Mouse (Mus musculus) forebrain, embryonic 13.5 days (tissue): Measurements from ENCODE around the gene Bicc1. TPM values are rescaled to one million over a fixed set of nuclear protein-coding genes. Genes with fewer than 3 reads are reported as not detected.
A peak's percentile ranks its signal among the peaks of the same experiment; 100 is the strongest.

Experiments used
- ATAC-seq: fragments of 200-750 bp; cut with Nextera tagmentation; 2 replicates; pipeline ENCODE4 v1.8.0; 2017
- H3K27ac ChIP-seq: fragments of 300-500 bp; sonication (generic); 2 replicates; pipeline ENCODE4 v1.5.1; 2015; ENCODE audit warnings: inconsistent platforms, mild to moderate bottlenecking, moderate library complexity
- H3K27me3 ChIP-seq: fragments of 300-500 bp; sonication (generic); 2 replicates; pipeline ENCODE4 v1.6.1; 2015; ENCODE audit warnings: mild to moderate bottlenecking, inconsistent platforms
- H3K36me3 ChIP-seq: fragments of 300-500 bp; sonication (generic); 2 replicates; pipeline ENCODE4 v1.6.1; 2015; ENCODE audit warnings: mild to moderate bottlenecking, inconsistent platforms; ENCODE audit not compliant: poor library complexity, severe bottlenecking
- H3K4me1 ChIP-seq: fragments of 300-500 bp; sonication (generic); 2 replicates; pipeline ENCODE4 v1.6.1; 2015; ENCODE audit warnings: inconsistent platforms
- H3K4me2 ChIP-seq: fragments of 300-500 bp; sonication (generic); 2 replicates; pipeline ENCODE4 v1.6.1; 2015; ENCODE audit warnings: inconsistent platforms, mild to moderate bottlenecking, moderate library complexity
- H3K4me3 ChIP-seq: fragments of 300-500 bp; sonication (generic); 2 replicates; pipeline ENCODE4 v1.5.1; 2015; ENCODE audit warnings: mild to moderate bottlenecking, inconsistent platforms
- H3K9ac ChIP-seq: fragments of 300-500 bp; sonication (generic); 2 replicates; pipeline ENCODE4 v1.6.1; 2015; ENCODE audit warnings: mild to moderate bottlenecking, inconsistent platforms
- H3K9me3 ChIP-seq: fragments of 300-500 bp; sonication (generic); replicated peaks from 2 replicates; pipeline ENCODE4 v1.6.1; 2016; ENCODE audit warnings: inconsistent platforms
- WGBS: fragments of 180-500 bp; shearing (Covaris S2); methylation state at CpG from one replicate; pipeline ENCODE4 v1.1.7; 2015; 5-methylcytosine and 5-hydroxymethylcytosine counted together
- polyA plus RNA-seq: library from polyadenylated mRNA; unstranded; fragments of >200 nt; fragmentation: Nextera tagmentation; extraction: Ambion mirVana; gene quantifications from 2 replicates; pipeline ENCODE4 v1.2.1, GENCODE M21; 2015

Bicc1 gene
- polyA plus RNA-seq, 1 experiment from 2014 or later, result 2.2 TPM

DNA sequence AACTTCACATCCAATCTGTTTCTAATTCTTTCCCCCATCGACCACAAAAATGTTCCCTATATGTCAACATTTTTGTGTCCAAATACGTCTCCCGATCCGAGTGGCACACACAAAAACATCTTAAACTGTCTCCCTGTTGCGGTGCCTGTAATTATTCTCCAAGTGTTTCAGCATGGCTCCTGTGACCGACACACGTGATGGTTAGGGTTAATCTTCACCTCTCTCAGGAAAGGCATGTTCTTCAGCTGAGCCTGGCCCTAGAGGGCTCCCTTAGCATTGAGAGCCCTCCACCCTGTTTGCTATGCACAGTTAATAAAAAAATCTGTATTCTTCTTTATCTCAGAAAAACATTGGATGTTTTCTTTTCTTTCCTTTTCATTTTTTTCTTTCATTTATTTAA lies 41.7 kb downstream of the Bicc1 start:
- H3K36me3 ChIP-seq, result no peaks in the 10 kb centered on the region
- WGBS, result 91% methylated on average over 7 of the region's 7 CpGs
- H3K27me3 ChIP-seq, result no peaks in the 10 kb centered on the region
- H3K27ac ChIP-seq, result no peak overlapping the region
- no peaks in the 10 kb centered on the region for H3K4me1 ChIP-seq
- no peak overlapping the region for H3K4me2 ChIP-seq
- no peak overlapping the region for H3K9ac ChIP-seq
- 0 out of 2 replicates have a peak, but pooled peaks cover 5% of the 10 kb centered on the region for H3K9me3 ChIP-seq
- H3K4me3 ChIP-seq, result no peak overlapping the region
- no peak for ATAC-seq

- Histone ChIP-seq H3K4me1 (no peaks in the 10 kb centered on the region), H3K9ac (no peak overlapping the region), H3K9me3 (0 out of 2 replicates have a peak, but pooled peaks cover 5% of the 10 kb centered on the region), H3K4me3 (no peak overlapping the region), H3K36me3 (no peaks in the 10 kb centered on the region), H3K27ac (no peak overlapping the region), H3K27me3 (no peaks in the 10 kb centered on the region), H3K4me2 (no peak overlapping the region)
- ATAC-seq, result no peak
- 91% methylated on average over 10 of the region's 10 CpGs for WGBS
Measured at GRCm38 (mm10) chr10:71114260-71114920, 45.1 kb downstream of the Bicc1 start.

DNA sequence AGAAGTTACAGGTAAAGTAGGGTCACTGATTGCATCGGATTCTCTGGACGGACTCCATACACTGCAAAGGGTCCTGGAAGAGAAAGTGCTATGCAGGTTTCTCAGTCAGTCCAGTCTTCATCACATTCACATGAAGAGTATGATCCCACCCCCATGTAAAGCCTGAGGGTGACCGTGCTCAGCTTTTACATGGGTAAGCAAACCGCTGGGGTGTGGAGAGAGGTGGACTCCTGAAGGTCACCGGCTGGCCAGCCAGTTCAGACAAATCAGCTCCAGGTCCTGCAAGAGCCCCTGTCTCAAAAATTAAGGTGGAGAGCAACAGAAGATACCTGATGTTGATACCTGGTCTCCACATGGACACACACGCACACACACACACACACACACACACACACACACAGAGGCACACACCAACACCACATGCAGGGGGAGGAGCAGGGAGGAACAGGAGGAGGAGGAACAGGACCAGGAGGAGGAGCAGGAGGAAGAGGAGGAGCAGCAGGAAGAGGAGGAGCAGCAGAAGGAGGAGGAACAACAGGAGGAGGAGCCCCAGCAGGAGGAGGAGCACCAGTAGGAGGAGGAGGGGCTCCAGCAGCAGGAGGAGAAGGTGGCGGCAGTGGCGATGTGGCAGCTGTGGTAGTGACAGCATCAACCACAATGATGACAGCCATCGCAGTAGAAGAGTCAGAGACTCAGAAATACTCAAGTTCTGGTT lies 52.9 kb downstream of the Bicc1 start:
- no peak for ATAC-seq
- H3K9ac ChIP-seq, result no peak overlapping the region
- H3K4me2 ChIP-seq, result no peak overlapping the region
- H3K4me3 ChIP-seq, result no peak overlapping the region
- H3K36me3 ChIP-seq, result no peaks in the 10 kb centered on the region
- no peaks in the 10 kb centered on the region for H3K9me3 ChIP-seq
- H3K4me1 ChIP-seq, result peaks cover 1% of the 10 kb centered on the region; the same call in 1 of the 2 replicates
- H3K27ac ChIP-seq, result no peak overlapping the region
- no peaks in the 10 kb centered on the region for H3K27me3 ChIP-seq
- WGBS, result 95% methylated on average over 9 of the region's 9 CpGs

GRCm38 (mm10) chr10:71104791-71105190 lies 54.7 kb downstream of the Bicc1 start:
- no peak overlapping the region for H3K4me2 ChIP-seq
- H3K9me3 ChIP-seq, result no peaks in the 10 kb centered on the region
- H3K9ac ChIP-seq, result no peak overlapping the region
- WGBS, result 73% methylated on average over 6 of the region's 6 CpGs
- ATAC-seq, result no peak
- no peaks in the 10 kb centered on the region for H3K36me3 ChIP-seq
- H3K4me1 ChIP-seq, result peaks cover 9% of the 10 kb centered on the region
- no peak overlapping the region for H3K4me3 ChIP-seq
- no peak overlapping the region for H3K27ac ChIP-seq
- no peaks in the 10 kb centered on the region for H3K27me3 ChIP-seq

DNA sequence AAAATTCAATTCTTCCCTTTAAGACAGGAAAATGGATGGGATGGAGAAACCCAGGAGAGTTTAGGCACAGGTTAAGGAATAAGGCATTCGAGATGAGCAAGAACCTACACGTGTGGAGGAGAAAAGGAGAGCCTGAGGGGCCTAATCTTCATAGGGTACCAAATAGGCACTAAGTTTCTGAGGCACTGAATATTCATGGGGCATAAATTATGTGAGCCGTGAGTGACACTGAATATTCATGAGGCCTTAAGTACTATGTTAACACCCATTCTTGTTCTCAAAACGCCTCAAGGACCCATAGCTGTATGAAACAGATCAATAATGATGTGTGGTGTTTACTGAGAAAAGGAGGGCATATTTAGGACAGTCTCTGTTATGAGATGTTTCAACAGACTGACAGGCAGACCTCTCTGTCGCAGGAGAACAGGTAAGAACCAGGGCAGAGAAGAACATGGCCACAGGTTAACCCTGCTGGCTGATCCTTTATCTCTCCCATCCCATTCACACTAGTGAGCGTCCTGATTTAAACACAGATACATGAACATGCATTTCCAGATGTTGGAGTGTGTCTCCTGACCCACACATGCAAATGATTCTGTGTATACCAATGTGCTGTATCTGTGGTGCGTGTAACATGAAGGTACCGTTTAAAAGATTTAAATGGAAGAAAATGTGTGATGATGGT lies 58.5 kb downstream of the Bicc1 start:
- Histone ChIP-seq H3K27ac (no peak overlapping the region), H3K9ac (no peak overlapping the region), H3K36me3 (no peaks in the 10 kb centered on the region), H3K9me3 (no peaks in the 10 kb centered on the region), H3K4me3 (no peak overlapping the region), H3K4me1 (peaks cover 9% of the 10 kb centered on the region), H3K27me3 (no peaks in the 10 kb centered on the region), H3K4me2 (no peak overlapping the region)
- 45% methylated on average over 8 of the region's 8 CpGs for WGBS
- ATAC-seq, result peak; percentile 96

DNA sequence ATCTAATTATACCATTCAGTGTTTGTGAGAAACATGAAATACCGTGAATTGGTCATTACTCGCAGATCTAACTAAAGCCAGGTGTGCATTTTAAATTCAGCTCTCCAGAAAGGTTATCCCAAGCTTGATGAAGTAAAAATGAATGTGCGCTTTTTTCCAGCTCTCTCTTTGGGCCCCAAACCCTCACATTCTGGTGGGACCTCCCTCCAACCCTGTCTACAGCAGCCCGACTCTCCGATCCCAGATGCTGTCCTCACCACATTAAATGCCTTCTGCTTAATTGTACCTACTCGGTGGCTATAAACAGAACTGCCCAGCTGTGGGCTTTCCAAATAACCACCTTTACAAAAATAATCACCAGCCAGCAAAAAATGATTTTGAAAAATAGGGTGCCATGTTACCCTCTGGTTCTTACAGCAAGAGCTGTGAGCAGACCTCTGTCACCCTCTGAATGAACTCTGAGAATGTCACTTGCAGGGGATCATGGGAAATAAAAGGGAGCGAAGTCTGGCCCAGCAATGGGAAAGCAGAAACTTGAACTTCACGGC lies 64.7 kb downstream of the Bicc1 start:
- Histone ChIP-seq H3K27me3 (no peaks in the 10 kb centered on the region), H3K4me1 (no peaks in the 10 kb centered on the region), H3K36me3 (no peaks in the 10 kb centered on the region), H3K9me3 (no peaks in the 10 kb centered on the region), H3K4me2 (no peak overlapping the region), H3K9ac (no peak overlapping the region), H3K27ac (no peak overlapping the region), H3K4me3 (no peak overlapping the region)
- ATAC-seq, result no peak
- WGBS, result 93% methylated on average over 8 of the region's 8 CpGs

GRCm38 (mm10) chr10:71093312-71093711 lies 66.2 kb downstream of the Bicc1 start:
- Histone ChIP-seq H3K4me2 (no peak overlapping the region), H3K9me3 (no peaks in the 10 kb centered on the region), H3K27me3 (no peaks in the 10 kb centered on the region), H3K4me1 (no peaks in the 10 kb centered on the region), H3K4me3 (no peak overlapping the region), H3K36me3 (no peaks in the 10 kb centered on the region), H3K9ac (no peak overlapping the region), H3K27ac (no peak overlapping the region)
- no peak for ATAC-seq
- WGBS, result 94% methylated on average over 2 of the region's 2 CpGs

DNA sequence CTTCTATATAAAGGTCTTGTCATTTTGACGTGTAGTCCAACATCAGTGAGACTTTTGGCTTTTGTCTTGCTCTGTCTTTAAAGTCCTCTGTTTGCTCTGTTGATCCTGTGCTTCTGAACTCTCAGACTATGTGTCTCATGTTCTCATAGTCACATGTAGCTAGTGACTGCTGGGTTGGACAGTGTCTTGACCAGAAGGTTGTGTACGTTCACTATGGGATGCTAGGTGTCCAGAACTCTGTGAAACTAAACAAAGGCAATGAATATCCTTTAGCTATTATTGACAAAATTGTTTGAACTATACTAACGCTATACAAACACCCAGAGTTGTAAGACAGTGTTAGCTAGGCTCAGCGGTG lies 72.2 kb downstream of the Bicc1 start:
- Histone ChIP-seq H3K27me3 (no peaks in the 10 kb centered on the region), H3K9ac (no peak overlapping the region), H3K36me3 (no peaks in the 10 kb centered on the region), H3K4me1 (no peaks in the 10 kb centered on the region), H3K9me3 (no peaks in the 10 kb centered on the region), H3K4me2 (no peak overlapping the region), H3K27ac (no peak overlapping the region), H3K4me3 (no peak overlapping the region)
- ATAC-seq, result no peak
- WGBS, result 85% methylated on average over 4 of the region's 4 CpGs

- Histone ChIP-seq H3K27ac (no peak overlapping the region), H3K4me1 (no peaks in the 10 kb centered on the region), H3K4me3 (no peak overlapping the region), H3K9me3 (no peaks in the 10 kb centered on the region), H3K27me3 (no peaks in the 10 kb centered on the region), H3K4me2 (no peak overlapping the region), H3K36me3 (no peaks in the 10 kb centered on the region), H3K9ac (no peak overlapping the region)
- 89% methylated on average over 4 of the region's 4 CpGs for WGBS
- no peak for ATAC-seq
Measured at GRCm38 (mm10) chr10:71086571-71087358, 72.7 kb downstream of the Bicc1 start.

GRCm38 (mm10) chr10:71082986-71083385 lies 76.5 kb downstream of the Bicc1 start:
- WGBS, result 90% methylated on average over 6 of the region's 6 CpGs

DNA sequence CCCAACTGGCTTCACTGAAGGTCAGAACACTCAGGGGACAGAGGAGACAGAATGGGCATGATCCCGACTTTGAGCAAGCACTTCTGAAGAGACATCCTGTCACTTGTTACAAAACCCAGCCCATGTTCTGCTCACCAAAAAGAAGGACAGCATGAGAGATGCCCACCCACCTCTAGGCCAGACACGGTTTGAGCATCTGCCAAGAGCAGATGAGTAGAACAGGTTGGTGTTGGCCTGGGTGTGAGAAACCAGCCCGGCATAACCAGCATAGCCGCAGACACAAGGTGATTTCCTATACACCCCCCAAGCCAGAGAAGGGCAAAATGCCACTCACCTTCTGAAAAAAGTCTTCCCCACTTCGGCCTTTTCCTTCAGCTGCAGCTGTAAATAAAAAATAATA lies 80.6 kb downstream of the Bicc1 start:
- 93% methylated on average over 5 of the region's 5 CpGs for WGBS
- H3K4me1 ChIP-seq, result no peaks in the 10 kb centered on the region
- no peak for ATAC-seq

More at GRCm38 (mm10) chr10:71082986-71083385, 76.5 kb downstream of the Bicc1 start:
- no peak overlapping the region for H3K4me3 ChIP-seq
- H3K27ac ChIP-seq, result no peak overlapping the region
- H3K27me3 ChIP-seq, result no peaks in the 10 kb centered on the region
- H3K9me3 ChIP-seq, result no peaks in the 10 kb centered on the region
- no peak for ATAC-seq
- H3K9ac ChIP-seq, result no peak overlapping the region
- H3K4me1 ChIP-seq, result no peaks in the 10 kb centered on the region
- H3K36me3 ChIP-seq, result no peaks in the 10 kb centered on the region
- H3K4me2 ChIP-seq, result no peak overlapping the region

More for the DNA sequence above, 80.6 kb downstream of the Bicc1 start:
- H3K27me3 ChIP-seq, result no peaks in the 10 kb centered on the region
- no peak overlapping the region for H3K4me3 ChIP-seq
- H3K9ac ChIP-seq, result no peak overlapping the region
- no peak overlapping the region for H3K4me2 ChIP-seq
- H3K36me3 ChIP-seq, result no peaks in the 10 kb centered on the region
- no peaks in the 10 kb centered on the region for H3K9me3 ChIP-seq
- no peak overlapping the region for H3K27ac ChIP-seq
